Mouse (Mus musculus) C2C12 (cell line): Measurements from ENCODE around the gene Gm21974.
A peak's percentile ranks its signal among the peaks of the same experiment; 100 is the strongest.

Experiments
- CTCF ChIP-seq: IDR thresholded peaks from one replicate; pipeline ENCODE4 v1.5.1; 2011; ENCODE audit not compliant: control insufficient read depth, insufficient read depth, insufficient read length
- MAX ChIP-seq: IDR thresholded peaks from one replicate; pipeline ENCODE4 v1.6.1; 2011; ENCODE audit warnings: mild to moderate bottlenecking, control low read depth
- USF1 ChIP-seq: IDR thresholded peaks from one replicate; pipeline ENCODE4 v1.6.1; 2011; ENCODE audit warnings: low read depth, mild to moderate bottlenecking, control low read depth, moderate library complexity

DNA sequence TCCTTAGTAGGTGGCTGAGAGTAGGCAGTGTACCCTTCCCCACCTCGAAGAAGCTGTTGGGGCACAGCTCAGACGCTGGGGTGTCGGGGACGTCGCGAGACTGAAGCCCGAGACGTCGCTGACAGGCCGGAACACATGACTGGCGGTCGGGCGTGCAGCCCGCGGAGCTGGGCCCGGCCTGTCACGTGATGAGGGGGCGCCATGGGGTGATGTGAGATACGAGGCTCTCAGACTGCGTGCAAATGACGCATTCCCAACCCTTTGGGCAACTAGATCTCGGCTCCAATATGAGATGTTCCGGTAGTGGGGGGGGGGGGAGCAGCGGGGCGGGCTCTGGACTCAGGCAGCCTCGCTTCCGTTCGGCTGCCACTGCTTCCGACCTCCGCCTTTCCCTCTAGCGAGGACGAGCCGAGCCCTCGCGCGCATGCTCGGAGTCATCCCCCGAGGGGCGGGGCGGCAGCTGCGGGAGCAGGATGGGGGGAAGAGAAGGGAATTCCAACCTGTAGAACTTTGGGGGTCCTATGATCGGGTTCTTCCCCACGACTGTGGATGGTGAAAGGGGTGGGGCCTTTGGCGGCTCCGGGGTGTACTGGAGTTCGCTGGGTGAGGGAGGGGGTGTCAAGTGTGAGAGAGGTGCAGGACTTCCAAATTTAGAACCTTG is 53.8 kb downstream of the Gm21974 start:
- TF ChIP-seq CTCF (no peak), MAX (peak; percentile 96), USF1 (peak; percentile 94)
